Mouse (Mus musculus) brain, embryonic 14.5 days (tissue): ENCODE results near the gene Majin.

Experiments used
- CTCF ChIP-seq: fragments of 200-500 bp; IDR thresholded peaks from 2 replicates; pipeline ENCODE4 v1.5.1; 2012; ENCODE audit warnings: inconsistent platforms, mild to moderate bottlenecking, moderate library complexity, borderline replicate concordance; ENCODE audit not compliant: insufficient read depth, insufficient read length; ENCODE audit errors: extremely low read depth
- POLR2A ChIP-seq: fragments of 200-500 bp; IDR thresholded peaks from 2 replicates; pipeline ENCODE4 v1.6.1; 2012; ENCODE audit warnings: mild to moderate bottlenecking, inconsistent platforms, borderline replicate concordance; ENCODE audit not compliant: poor library complexity, insufficient read depth, insufficient read length, severe bottlenecking; ENCODE audit errors: extremely low read depth

DNA sequence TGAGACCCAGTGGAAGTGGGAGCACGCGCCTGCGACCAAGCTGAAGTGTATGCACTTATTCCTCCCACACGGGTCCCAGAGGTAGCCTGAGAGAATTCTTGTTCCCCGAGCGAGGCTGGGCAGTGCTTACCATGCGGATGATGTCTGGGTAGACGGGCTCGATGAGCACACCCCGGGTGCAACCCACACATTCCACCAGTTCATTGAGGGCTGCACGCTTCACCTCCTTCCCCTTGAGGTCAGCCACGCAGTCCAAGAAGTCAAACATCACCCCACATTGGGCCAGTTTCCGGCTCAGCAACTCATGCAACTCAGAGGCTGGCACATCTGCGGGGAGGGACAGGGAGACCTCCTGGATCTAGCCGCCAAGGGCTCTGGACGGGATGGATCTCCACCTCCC is 49.5 kb downstream of the Majin start:
- TF ChIP-seq CTCF: no peak
- no peak for TF ChIP-seq POLR2A
